Mouse (Mus musculus) spleen, adult 2 months (tissue): Measurements from ENCODE around the gene Gm5678.

ENCODE experiments used
- CTCF ChIP-seq: fragments of 200-500 bp; IDR thresholded peaks from 2 replicates; pipeline ENCODE4 v1.5.1; 2011; ENCODE audit warnings: mild to moderate bottlenecking, inconsistent platforms; ENCODE audit not compliant: insufficient read depth, insufficient read length, insufficient replicate concordance; ENCODE audit errors: extremely low read depth
- POLR2A ChIP-seq: fragments of 200-500 bp; IDR thresholded peaks from 2 replicates; pipeline ENCODE4 v1.6.1; 2011; ENCODE audit warnings: low read depth, low read length, inconsistent platforms

DNA sequence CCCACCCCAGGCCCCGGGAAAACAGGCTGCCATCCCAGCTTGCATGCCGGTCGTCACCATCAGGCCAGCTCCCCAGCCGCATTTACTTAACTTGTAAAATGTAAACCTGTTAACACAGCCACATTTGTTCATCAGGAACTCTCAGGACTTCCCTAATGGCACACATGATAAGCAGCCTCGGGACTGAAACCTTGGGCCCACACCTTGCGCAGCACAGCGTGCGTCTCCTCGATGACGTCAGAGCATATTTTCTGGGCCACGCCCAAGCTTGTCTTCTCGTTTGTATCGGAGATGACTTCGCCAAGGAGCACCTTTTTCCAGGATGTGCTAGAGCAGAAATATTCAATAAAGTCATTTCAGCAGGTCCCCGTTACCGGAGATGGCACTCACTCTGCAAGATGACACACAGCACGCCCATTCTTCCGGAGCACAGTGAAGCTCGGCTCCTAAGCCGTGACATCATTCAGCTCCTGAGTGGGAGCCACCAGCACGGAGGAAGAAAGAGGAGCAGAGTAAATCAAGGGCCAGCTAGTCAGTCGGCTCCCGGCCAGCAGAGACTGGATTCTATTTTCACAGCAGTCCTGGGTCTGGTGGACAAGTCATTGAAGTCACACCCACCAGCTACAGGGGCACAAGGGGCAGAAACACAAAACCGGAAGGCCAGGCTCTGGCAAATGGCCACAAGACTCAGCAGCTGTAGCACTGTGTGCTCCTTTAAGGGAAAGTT is 42.8 kb upstream of the Gm5678 start:
- TF ChIP-seq POLR2A (no peak), CTCF (no peak)
